Mouse (Mus musculus): ENCODE measurements around the gene Dnah2. TPM values are rescaled to one million over a fixed set of nuclear protein-coding genes. Genes with fewer than 3 reads are reported as not detected.

Dnah2 gene
- 0.05 and 0.76 TPM in 2 replicates for total RNA-seq (2021)
- long read RNA-seq: 0 reads

DNA sequence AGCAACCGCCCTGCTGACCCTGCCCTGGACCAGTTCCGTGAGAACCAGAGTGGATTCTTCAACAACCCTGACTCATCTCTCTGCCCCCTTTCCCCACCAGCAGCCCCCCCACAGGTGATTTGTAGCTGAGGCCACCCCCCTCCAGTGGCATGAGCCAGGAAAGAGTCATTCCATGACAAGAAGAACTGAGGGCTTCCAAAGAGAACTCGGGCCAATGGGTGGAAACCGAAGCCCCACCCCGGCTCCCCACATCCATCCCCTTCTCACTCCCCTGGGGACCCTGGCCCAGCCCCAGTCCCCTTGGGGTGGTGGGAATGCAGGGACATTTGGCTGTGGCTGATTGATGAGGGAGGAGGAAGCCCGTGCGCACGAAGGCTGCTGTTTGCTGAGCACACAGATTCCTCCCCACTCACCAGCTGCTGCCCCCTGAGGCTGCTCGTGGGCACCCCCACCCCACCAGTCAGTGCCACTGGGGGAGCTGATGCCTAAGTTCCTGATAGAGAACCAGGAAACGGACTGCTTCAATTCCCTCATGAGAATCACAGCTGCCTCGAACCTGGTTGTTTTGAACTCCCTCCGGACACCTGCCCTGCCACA is at the start of gene Dnah2:
TSS of gene Dnah2 (minus strand) at position 51 of the 597 bp plus-strand sequence.
- DNase-seq: no peak

DNA sequence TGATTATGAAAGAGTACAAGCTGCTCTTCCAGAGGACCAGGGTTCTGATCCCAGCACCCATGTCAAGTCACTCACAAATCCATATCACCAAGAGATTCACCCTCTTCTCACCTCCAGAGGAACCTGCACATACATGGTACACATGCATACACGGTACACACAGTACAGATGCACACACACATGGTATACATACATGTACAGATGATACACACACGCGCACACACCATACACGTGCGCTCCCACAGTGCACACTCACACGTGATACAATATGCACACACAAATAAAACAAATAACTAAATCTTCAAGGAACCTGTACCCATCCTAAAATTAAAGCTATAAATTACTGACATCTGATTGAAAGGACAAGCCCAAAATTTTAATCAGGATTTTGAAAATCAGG is 45.9 kb upstream of the Dnah2 start:
- DNase-seq: no peak

DNA sequence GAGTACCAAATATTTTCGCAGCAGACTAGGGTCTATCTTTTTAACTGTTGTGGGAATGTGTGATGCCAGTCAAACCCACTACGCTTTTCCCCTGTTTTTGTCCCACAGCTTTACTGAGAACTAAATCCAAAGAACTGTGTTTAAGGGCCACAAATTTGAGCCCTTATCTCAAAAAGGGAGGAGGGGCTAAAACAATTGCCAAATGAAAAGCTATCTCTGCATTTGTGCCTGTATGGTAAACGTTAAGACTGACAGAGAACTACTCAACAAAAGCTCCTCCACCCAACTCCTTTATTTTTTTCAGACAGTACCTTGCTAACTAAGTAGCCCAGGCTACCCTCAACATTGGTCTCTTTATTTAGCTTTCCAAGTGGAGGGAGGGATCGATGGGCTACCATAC is 43.9 kb upstream of the Dnah2 start:
- DNase-seq: no peak

DNA sequence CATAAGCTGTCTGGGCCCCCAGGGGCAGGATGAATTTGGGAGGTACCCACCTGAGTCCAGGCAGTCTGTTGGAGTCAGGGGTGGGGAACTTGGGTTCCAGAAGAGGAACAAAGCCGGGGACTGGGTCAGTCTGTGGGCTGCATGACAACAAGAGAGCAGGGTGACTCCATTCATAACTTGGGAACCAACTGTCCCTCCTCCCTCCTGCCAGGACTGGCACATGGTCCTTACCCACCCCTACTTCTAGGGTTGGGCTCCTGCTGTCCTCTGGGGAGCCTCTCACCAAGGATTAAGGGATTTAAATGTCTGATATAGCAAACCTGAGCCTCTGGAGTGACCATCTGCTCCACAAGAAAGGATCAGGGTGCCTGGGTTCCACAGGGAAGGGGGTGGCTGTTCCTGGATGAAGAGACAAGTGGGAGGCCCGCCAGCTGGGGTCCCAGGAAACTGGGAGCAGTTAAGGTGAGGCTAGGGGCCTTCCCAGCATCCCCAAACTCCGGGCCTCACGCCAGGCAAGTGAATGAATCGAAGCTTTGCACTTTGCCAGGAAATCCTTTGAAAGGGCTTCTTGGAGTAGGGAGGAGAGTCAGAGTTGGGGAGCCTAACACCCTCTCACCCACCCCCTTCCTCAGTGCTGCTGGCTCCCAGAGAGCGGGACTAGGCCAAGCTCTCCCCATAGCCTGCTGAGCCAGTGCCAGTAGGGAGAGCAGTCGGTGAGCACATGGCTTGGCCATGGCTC is 43.2 kb upstream of the Dnah2 start:
- DNase-seq: no peak

DNA sequence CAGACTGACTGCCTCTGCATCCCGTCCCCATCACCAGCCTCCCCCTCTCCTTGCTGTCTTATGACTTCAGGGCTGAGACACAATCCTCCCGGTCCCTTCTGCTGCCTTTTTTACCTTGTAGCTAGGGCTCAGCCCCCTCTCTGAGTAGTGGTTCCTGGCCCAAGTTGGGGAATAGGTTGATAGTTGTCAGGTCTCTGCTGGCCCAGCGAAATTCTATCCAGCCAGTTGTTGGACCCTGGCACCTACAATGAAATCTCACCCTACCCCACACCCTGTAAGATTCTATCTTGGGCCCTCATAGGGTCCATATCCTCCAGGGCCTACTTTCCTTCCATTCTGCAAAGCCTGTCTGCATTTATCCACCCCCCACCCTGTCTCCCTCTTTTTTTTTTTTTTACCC is 42.5 kb upstream of the Dnah2 start:
- no peak for DNase-seq

DNA sequence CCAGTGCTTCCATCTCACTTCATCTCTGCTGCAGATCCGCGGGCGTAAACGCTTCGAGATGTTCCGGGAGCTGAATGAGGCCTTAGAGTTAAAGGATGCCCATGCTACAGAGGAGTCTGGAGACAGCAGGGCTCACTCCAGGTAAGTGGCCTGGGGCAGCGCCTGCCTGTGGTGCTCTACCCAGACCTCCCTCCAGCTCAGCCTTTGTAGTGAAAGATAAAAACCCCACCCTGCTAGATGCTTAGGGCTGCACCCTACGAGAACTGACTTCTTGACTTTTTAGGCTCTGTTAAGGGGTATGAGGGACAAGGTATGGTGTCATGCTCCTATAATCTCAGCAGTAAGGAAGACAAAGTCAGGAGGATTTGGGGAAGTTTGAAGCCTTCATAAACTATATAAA is 41.7 kb upstream of the Dnah2 start:
- DNase-seq: no peak

DNA sequence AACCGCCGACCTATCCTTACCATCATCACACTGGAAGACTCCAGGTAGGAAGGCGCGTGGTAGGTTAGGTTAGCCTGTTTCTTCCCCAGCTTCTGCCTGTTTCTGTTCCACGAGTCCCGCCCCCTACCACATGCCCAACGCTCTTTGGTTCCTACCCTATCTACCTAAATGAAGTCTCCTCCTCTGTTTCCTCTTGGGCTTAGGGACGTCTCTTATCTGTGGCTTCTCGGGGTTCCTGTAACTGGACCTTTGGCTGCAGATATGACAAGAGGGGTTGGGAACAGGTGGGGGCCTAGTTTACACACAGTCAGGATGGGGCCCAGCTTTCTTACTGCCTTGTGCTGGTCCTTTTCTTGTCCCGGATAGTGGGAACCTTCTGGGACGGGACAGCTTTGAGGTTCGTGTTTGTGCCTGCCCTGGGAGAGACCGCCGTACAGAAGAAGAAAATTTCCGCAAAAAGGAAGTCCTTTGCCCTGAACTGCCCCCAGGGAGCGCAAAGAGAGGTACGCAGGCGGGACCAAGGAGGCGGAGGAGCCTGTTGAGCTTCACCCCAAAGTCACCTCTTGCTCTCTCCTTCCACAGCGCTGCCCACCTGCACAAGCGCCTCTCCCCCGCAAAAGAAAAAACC is 40.4 kb upstream of the Dnah2 start:
- DNase-seq: no peak

DNA sequence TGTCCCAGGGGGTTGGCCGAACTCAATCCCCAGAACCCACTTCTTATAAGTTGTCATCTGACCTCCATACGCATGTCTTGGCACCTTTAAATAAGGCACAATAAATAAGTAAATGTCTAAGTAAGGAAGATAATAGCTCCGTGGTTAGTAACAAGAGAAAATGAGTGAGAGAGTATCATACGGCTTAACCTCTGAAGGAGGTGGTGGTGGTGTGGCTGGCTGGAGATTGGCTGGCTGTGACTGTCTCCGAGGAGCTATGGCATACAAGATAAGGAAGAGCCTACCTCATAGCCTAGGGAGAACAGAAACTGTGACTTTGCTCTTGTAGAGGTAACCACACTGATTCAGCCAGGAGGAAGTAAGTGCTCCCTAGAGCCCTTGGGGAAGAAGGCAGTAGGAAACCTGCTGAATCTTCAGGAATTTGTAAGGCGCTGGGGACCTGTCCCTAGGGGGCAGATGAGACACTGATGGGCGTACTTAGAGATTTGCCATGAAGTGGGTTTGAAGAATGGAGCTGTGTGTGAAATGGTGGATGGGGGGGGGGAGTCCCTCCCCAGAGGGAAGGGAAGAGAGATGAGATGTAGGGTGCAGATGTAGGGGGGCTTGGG is 36.9 kb upstream of the Dnah2 start:
- DNase-seq: no peak

DNA sequence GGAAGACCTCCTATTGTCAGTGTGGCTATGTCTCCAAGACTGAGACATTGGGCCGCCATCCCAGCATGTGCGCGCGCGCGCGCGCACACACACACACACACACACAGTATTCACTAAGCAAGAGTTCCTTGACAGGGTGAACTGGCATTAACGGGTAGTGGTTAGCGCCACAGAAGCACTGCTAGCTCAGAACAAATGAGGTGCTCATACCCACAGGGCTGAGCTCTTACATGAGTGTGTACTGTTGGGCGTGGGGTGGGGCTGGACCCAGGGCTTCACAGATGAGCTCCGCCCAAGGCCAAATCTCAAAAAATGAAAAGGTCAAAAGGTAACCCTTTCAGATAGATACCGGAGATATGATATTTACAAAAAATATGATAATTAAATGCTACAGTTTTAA is 36.0 kb upstream of the Dnah2 start:
- DNase-seq: no peak

DNA sequence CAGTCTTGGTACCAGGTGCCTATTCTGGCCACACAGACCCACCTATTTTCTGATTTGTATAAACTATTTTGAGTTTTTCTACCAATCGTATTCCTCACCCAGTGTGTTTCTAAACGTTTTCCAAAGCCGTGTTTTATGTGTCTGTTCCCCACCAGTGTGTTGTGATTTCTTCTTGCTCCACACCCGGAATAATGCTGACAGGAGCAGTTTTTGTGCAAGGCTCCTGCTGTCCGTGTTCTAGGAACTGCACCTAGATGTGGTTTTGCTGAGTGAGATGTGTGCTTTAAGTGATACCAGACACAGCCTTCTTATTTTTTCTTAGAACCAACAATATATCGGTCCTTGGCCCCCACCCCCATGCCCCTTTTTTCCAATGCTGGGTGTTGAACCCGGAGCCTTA is 35.1 kb upstream of the Dnah2 start:
- no peak for DNase-seq

DNA sequence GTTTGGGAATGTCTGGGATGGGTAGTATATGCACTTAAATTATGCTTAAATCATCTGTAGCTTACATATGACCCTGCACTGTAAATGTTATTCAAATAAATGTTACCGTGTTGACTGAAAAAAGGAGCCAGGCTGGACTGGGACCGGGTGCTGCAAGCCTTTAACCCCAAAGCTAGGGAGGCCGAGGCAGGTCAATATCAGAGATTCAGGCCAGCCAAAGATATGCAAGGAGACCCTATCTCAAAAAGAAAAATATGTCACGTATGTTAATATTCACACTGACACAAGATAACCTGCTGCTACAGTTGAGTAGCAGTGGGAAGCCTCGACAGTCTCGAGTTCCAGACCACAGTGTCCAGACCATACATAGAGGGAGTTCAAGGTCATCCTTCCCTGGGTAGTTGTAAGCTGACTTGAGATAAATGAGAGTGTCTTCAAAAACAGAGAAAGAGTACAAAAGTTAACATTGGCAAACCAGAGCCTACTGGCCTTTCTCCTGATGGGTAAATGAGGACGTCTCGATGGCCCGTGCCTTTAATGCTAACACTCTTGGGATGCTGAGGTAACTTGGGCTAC is 33.4 kb upstream of the Dnah2 start:
- no peak for DNase-seq

DNA sequence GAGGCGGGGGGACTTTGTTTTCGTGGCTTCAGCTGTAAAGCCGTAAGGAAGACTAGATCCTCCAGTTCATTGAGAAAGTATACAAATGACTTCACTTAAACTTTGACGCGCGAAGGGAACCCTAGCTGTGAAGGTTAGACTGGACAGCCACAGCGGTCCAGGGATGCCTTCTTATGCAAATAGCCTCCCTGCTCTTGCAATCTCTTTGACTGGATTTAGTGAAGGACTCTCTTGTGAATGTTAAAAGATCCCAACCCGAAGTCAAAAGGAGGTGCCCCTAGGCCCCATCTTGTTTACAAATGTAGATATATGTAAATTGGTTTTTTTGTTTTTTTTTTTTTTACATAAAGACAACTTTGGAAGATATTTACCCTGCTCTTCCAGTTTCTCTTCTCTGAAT is 32.9 kb upstream of the Dnah2 start:
- no peak for DNase-seq

DNA sequence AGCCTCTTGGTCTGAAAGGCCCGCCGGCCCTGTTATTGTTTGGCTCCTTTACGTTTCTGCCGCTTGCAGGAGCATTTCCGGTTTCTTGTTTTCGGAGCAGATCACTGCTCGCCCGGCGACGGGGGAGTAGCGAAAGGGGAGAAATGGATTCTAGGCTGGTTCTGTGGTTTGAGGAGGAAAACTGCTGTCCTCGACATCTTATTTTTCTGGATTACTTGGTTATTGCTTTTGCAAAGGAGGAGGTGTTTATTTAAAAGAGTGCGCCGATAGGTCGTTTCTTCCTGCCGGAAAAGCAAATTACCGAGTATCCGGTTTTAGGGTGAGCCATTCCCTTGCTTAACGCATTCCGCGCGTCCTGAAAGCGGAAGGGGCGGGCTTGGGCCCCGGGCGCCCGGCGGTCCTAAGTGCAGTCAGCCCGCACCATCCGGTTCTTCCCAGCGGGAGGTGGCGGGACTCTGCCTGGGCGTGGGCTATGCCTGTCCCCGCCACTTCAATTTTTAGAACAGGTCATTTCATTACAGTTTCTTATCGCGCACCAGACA is 32.3 kb upstream of the Dnah2 start:
- DNase-seq: peak; percentile 90

DNA sequence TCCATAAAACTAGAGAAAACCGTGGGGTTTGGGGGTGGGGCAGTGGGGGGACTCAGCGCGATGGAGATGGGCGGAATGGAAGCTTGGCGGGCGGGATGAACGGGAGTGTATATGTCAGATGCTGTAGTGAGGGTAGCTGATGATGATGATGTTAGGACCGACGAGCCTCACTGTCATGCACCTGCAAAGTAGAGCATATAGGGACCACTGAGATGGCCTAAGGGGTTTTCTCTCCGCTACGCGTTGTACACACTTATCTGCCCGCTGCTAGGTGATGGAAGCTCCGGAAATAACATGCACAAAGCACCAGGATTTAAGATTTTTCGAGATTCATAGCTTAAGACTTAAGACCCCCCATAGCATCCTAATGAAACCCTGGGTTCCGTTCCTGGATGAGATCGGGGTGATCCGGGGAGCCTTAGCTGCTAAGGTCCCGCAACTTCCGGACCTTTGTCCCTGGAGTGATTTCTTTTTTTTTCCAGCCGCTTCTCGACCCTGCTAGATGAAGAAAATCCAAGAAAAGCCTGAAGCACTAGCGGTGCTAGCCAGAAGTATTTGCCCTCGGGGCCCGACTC is 31.7 kb upstream of the Dnah2 start:
- no peak for DNase-seq

DNA sequence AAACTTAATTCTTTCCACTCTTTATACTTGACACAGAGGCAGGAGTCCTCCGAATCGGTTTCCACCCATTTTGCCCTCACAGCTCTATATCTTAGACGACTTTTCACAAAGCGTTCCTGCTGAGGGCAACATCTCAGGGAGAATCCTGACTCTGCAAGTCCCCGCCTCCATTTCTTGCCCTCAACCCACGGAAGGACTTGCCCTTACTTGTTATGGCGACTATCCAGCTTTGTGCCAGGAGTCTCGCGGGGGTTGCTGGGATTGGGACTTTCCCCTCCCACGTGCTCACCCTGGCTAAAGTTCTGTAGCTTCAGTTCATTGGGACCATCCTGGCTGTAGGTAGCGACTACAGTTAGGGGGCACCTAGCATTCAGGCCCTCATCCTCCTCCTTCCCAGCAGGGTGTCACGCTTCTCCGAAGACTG is 31.2 kb upstream of the Dnah2 start, which contains the start of the genes Wrap53 and Trp53:
TSS of gene Wrap53 (minus strand) at position 165 of the 424 bp plus-strand sequence.
TSS of gene Trp53 (plus strand) at position 269 of the 424 bp plus-strand sequence.
- peak; percentile 81 for DNase-seq

DNA sequence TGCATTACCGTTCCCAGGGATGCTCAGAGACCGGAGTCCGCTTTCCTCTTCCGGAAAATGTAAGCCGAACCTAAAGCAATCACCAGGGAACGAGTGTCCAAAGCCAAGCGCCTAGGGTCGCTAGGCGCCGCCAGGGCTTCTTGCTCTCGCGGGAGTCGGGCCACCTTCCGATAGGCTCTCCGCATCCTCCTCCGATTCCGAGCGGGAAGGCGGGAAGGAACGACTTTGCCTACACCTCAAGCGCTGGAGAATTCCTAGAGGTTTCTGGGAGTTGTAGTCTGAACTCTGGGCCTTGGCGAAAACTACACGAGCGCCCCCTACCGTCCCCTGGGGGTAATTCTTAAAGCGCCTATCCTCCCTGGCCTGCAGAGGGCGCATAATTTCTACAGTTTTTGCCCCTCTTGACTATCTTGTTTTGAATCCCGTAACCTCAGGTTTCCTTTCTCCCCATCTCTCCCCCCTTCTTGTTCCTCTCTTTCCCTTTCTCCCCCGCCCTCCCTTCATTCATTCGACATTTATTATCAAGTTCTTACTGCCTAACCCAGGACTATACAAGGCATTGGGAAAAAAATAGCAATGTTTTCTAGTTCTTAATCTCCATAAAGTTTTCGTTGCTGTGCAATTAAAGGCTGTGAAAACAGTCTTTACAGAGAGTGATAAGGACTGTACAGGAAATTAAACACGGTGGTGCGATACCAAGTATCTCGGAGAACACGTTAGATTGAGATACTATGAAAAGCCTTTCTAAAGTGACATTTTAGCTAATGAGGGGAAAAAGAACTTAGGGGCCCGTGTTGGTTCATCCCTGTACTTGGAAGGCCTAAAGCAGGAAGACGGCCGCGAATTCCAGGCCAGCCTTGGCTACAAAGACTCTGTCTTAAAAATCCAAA is 30.5 kb upstream of the Dnah2 start:
- DNase-seq: peak; percentile 95

DNA sequence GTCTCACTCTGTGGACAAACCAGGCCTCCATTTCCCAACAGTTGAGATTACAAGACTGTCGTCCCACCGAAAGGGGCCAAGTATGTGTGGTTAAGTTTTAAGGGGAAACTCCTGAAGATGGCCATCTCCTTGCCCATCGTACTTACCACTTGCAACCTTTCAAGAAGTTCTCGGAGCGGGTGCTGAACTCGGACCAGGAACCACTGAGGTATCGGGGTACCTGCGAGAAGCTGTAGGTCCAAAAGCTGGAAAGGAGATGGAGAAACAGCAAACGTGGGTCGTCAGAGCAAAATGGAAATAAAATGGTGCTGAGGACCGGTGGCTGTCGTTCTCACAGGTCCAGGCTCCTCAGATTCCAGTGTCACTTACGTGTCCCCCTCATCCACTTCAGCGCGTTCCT is 29.4 kb upstream of the Dnah2 start:
- DNase-seq: no peak

DNA sequence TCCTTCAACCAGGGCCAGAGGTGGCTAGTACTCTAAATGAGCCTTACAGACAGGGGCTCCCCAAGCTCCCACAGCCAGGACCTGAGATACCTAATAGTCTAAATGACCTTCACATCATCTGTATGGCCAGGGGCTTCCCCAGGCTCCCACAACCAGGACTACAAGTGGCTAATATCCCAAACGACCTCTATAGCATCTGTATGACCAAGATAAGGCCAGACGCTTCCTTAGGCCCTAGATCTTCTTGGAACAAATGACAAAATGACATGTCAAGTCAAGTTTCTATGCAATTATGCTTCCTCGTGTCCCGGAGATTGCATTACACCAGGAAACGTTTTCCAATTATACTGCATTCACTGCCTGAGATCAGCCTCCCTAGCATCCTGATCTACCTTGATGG is 27.4 kb upstream of the Dnah2 start:
- no peak for DNase-seq

DNA sequence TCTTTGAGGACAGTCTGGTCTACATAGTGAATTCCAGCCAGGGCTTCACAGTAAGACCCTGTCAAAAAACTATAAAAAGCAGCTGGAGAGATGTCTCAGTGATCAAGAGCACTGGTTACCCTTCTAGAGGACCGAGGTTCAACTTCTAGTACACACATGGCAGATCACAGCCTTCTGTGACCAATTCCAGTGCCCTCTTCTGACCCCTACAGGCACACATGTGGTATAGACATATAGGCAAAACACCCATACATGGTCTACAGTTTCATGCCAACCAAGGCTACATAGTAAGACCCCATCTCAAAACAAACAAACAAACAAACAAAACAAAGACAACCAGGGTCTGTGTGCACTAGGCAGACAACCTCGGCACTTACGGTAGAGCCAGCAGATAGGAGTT is 26.3 kb upstream of the Dnah2 start:
- DNase-seq: no peak

DNA sequence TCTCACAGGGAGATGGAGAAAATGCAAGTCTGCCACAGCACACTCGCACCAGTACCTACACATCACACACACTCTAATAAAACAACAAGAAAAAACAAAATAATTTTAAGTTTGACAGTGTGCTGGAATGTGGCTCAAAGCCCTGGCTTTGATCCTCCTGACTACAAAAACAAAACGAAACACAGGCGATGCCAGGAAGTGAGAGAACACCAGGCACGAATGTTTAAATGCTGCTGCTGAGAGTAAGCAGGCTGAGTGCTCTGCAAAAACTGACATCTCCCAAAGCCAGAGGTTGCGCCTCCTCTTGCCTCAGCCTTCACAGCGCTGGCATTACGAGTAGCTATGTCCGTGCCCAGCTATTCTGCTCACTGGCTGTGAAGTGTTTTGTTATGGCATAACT is 16.2 kb upstream of the Dnah2 start:
- DNase-seq: no peak

DNA sequence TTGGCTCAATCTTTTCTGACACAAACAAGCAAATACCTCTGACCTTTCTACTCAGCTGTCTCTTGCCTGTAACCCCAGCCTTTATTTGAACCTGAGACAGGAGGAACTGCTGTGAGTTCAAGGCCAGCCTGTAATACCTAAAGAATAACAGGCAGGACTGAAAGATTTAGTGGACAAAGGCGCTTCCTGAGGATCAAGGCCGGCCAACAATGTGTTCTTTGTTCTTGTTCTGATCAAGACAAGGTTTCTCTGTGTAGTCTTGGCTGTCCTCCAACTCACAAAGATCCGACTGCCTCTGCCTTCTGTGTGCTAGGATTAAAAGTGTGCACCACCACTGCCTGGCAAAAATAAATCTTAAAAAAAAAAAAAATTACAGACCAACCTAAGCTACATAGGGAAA is 15.5 kb upstream of the Dnah2 start:
- DNase-seq: no peak

Measured in adrenal gland, postnatal 25 days (tissue).